ENCODE assay signal across 16 mouse cellular contexts in the genomic region with DNA sequence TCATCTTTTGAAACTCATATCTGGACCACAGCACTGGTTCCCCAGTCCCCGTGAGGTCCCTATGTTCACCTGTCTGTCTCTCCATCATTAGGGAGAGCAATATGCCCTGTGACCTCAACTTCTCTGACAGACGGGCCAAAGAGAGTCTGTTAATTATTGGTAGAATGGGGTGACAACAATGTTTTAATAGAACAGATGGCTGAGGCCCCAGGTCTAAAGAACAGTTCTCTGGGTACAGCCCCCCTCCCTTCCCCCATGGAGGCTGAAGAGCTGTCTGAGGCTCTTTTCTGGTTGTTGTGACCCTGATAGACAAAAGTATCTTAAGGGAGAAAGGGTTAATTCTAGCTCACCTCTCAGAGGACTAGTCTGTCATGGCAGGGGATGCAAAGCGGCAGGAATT. TPM values are rescaled to one million over a fixed set of nuclear protein-coding genes. Genes with fewer than 3 reads are reported as not detected.
"Had no signal": no experiment of that assay in that cellular context is flagged by ENCODE, and none has a peak within 500 bp of the region (broad histone marks: within the 10 kb centered on the region; RNA-seq: fewer than 3 reads in every experiment).

No protein-coding gene starts in this region.

- H3K27ac ChIP-seq: hindbrain, embryonic 14.5 days; limb, embryonic 15.5 days; midbrain, embryonic 12.5 days; neural tube, embryonic 13.5 days; stomach, embryonic 15.5 days had no signal

- ATAC-seq: intestine, postnatal 0 days; midbrain, embryonic 16.5 days had no signal

- H3K9me3 ChIP-seq: limb, embryonic 15.5 days; neural tube, embryonic 13.5 days; stomach, embryonic 15.5 days had no signal

- H3K9ac ChIP-seq: hindbrain, embryonic 14.5 days; limb, embryonic 15.5 days; lung, embryonic 14.5 days; midbrain, embryonic 12.5 days; neural tube, embryonic 13.5 days; stomach, embryonic 15.5 days had no signal

- H3K27me3 ChIP-seq: limb, embryonic 15.5 days; midbrain, embryonic 12.5 days; neural tube, embryonic 13.5 days; stomach, embryonic 15.5 days had no signal

- DNase-seq: layer of hippocampus, adult 9-11 months; layer of hippocampus, postnatal 36 days; lung, embryonic 14.5 days; lung, postnatal 10 days; lung, postnatal 4 days; retina, postnatal 1 day; right cerebral cortex, postnatal 14 days; thymus, adult 2 months; thymus, postnatal 25 days had no signal

- H3K4me2 ChIP-seq: hindbrain, embryonic 14.5 days; limb, embryonic 15.5 days; lung, embryonic 14.5 days; midbrain, embryonic 12.5 days; neural tube, embryonic 13.5 days; stomach, embryonic 15.5 days had no signal

- H3K36me3 ChIP-seq: limb, embryonic 15.5 days; midbrain, embryonic 12.5 days; neural tube, embryonic 13.5 days; stomach, embryonic 15.5 days had no signal

- H3K4me1 ChIP-seq: midbrain, embryonic 12.5 days; neural tube, embryonic 13.5 days; stomach, embryonic 15.5 days had no signal

- H3K4me3 ChIP-seq: limb, embryonic 15.5 days; midbrain, embryonic 12.5 days; neural tube, embryonic 13.5 days; stomach, embryonic 15.5 days had no signal

RNA-seq across cellular contexts. Expression of a gene that starts 58.9 kb away (rescaled TPM):
- polyA plus RNA-seq: lung, embryonic 14.5 days had no signal
